Mouse (Mus musculus) embryonic stem cell, embryonic (primary cell): Measurements from ENCODE around the gene Catsper1.

Experiments
- CTCF ChIA-PET, 4 experiments: fragments of 300-600 bp in 2 of 4; fragments of 350-600 bp in 2 of 4; sonication (Branson Sonifier 250); formaldehyde crosslinking; loops; one replicate each; lab custom pipeline; 2022; ENCODE audit warnings: inconsistent platforms in 2 of 4; lab: Charles Lee
- POLR2A ChIA-PET, 4 experiments: fragments of 300-600 bp in 2 of 4; fragments of 350-600 bp in 2 of 4; sonication (Branson Sonifier 250); formaldehyde crosslinking; loops; one replicate each; lab custom pipeline; 2022; ENCODE audit warnings: antibody characterized with exemption in 4 of 4, inconsistent platforms in 1 of 4; lab: Charles Lee

Catsper1 gene

DNA sequence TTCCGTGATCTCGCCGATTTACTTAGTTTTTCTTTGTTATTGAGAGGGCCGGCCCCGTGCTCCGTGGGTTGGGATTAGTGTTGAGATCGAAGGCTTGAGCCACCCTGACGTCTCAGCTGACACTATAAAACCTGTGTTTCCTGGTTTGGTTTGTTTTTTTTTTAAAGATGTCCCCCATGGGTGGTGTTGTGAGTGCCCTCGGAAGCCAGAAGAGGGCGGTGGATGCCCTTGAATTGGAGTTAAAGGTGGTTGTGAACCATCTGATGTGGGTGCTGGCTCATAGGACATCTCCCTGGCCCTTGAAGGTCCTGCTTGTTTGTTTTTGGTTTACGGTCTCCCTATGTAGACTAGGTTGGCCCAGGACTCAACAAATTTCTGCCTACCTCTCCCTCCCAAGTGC, 31.9 kb downstream of the Catsper1 start:
- ChIA-PET CTCF (interaction anchor here in 2 of 4 experiments (0.9 to 1.9 kb wide), 7 partner anchors 9 to 120 kb away, joined by 3 to 9 read pairs (median 4); partner anchors contain the start of genes Catsper1 (in 1 of the 2), Mus81 (in 1 of the 2), Sart1 (in 1 of the 2) and Sf3b2 (in 1 of the 2)), POLR2A (interaction anchor here (0.5 to 3.0 kb wide), 42 partner anchors 8 to 718 kb away, joined by 3 to 68 read pairs (median 7); partner anchors contain the start of genes AI837181 (in 3 of the 4), Cfl1 (in 3 of the 4), Drap1 (in 3 of the 4) and Mus81 (in 3 of the 4))

GRCm38 (mm10) chr19:5370932-5371331, 35.4 kb downstream of the Catsper1 start:
- POLR2A ChIA-PET = interaction anchor here in 3 of 4 experiments (0.6 to 4.3 kb wide), 24 partner anchors 8 to 1611 kb away, joined by 3 to 13 read pairs (median 4); partner anchors contain the start of genes Drap1 (in 2 of the 3), Sart1 (in 2 of the 3), AI837181 (in 1 of the 3) and Gal3st3 (in 1 of the 3)

DNA sequence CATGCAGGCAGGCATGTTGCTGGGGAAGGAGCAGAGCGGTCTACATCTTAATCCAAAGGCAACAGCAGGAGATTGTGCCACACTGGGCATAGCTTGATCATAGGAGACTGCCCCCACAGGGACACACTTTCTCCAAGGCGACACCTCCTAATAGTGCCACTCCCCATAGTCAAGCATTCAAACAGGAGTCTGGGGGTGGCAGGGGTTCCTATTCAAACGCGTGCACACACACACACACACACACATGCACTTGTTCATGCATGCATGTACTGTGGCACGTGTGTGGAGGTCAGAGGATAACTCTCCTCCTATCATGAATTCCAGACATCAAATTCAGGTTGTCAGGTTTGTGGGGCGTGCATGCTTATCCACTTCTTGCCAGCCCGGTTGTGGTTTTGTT, 37.2 kb downstream of the Catsper1 start:
- ChIA-PET CTCF (no interaction called here), POLR2A (interaction anchor here in 2 of 4 experiments (1.0 to 4.3 kb wide), 3 partner anchors 10 to 16 kb away, joined by 3 to 13 read pairs (median 10); partner anchors contain the start of gene Sart1 (in 1 of the 2))

More at GRCm38 (mm10) chr19:5370932-5371331, 35.4 kb downstream of the Catsper1 start:
- CTCF ChIA-PET = interaction anchor here (0.6 to 1.6 kb wide), 24 partner anchors 10 to 1312 kb away, joined by 3 to 11 read pairs (median 4); partner anchors contain the start of genes Sart1 (in 2 of the 4), Ehbp1l1 (in 1 of the 4) and Sf1 (in 1 of the 4)

DNA sequence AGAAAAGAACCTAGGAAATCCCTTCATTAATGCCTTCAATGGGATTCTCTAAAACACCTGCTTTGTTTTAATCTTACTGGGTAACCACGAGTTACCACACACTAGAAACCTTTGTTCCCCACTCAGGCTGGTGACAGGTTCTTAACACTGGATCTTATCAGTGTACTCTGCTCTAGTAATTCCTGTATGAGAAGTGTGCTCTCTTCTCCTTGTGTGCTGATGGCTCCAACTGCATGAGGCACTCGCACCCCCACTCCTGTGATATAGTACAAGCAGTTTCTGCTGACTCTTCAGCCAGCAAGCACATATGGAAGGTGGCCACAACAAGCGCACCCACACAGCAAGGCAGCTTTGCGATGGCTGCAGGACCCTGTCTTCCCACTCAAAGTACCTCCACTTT, 38.6 kb downstream of the Catsper1 start:
- CTCF ChIA-PET = interaction anchor here in 2 of 4 experiments (0.9 to 1.0 kb wide), 3 partner anchors 9 to 83 kb away, joined by 3 to 4 read pairs (median 3); no protein-coding TSS in a partner anchor
- POLR2A ChIA-PET = interaction anchor here in 3 of 4 experiments (0.6 to 4.4 kb wide), 11 partner anchors 8 to 508 kb away, joined by 3 to 37 read pairs (median 5); partner anchors contain the start of genes Banf1 (in 1 of the 3), Eif1ad (in 1 of the 3) and Sart1 (in 1 of the 3)

GRCm38 (mm10) chr19:5374748-5375147, 39.2 kb downstream of the Catsper1 start:
- ChIA-PET CTCF (interaction anchor here in 3 of 4 experiments (0.6 to 1.0 kb wide), 6 partner anchors 9 to 964 kb away, joined by 3 to 4 read pairs (median 3); partner anchors contain the start of gene Cst6 (in 1 of the 3)), POLR2A (interaction anchor here in 3 of 4 experiments (0.6 to 4.4 kb wide), 19 partner anchors 8 to 508 kb away, joined by 3 to 37 read pairs (median 5); partner anchors contain the start of genes Sart1 (in 3 of the 3), Banf1 (in 2 of the 3), Eif1ad (in 2 of the 3) and Sf3b2 (in 2 of the 3))

DNA sequence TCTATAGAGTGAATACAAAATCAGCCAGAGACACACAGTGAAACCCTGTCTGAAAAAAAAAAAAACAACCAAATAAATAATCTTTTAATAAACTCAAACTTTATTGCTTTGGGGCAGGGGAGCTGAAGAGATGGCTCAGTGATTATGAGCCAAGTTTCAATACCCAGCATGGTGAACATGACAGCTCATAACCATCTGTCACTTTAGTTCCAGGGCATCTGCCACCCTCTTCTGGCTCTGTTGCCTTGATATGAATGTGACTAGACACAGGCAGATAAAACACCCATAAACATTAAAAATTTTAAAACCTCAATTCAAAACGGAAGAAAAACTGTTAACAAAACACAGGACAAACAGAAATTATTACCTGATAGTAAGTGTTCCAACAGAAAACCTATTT, 41.9 kb downstream of the Catsper1 start:
- ChIA-PET POLR2A (interaction anchor here (0.6 to 4.4 kb wide), 16 partner anchors 7 to 110 kb away, joined by 3 to 37 read pairs (median 3); partner anchors contain the start of genes Banf1 (in 2 of the 4), Eif1ad (in 2 of the 4), Mus81 (in 1 of the 4) and Sart1 (in 1 of the 4)), CTCF (interaction anchor here in 3 of 4 experiments (0.5 to 1.4 kb wide), 5 partner anchors 10 to 46 kb away, joined by 3 to 6 read pairs (median 4); partner anchors contain the start of gene Sart1 (in 1 of the 3))

- ChIA-PET POLR2A (interaction anchor here in 3 of 4 experiments (0.7 to 4.9 kb wide), 19 partner anchors 8 to 106 kb away, joined by 3 to 37 read pairs (median 5); partner anchors contain the start of genes Eif1ad (in 3 of the 3), Banf1 (in 2 of the 3), Mus81 (in 2 of the 3) and AI837181 (in 1 of the 3)), CTCF (interaction anchor here (1.0 to 1.6 kb wide), 5 partner anchors 9 to 81 kb away, joined by 3 to 5 read pairs (median 3); no protein-coding TSS in a partner anchor)
These were observed 47.8 kb downstream of the Catsper1 start for GRCm38 (mm10) chr19:5383326-5383725.

DNA sequence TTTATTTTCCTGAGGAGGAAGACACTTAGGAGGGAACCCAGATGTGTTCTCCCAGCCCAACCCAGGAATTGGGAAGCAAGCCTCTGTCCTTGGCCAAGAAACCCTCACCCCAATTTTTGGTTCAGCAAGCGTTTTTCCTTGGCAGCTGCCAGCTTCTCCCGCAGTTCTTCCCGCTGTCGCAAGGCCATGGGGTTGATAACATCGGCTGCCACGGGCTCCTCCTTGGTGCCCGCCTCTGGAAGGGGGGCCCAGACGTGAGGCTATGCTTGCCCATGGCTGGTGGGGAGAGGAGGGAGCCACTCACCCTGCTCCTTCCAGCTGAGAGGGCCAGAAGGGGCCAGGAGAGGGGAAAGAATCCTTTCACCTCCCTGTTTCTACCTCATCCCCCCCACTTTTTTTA, 49.2 kb downstream of the Catsper1 start:
- ChIA-PET CTCF (interaction anchor here in 1 of 4 experiments (1.4 kb wide), 1 partner anchor 14 kb away, joined by 3 read pairs; no protein-coding TSS in a partner anchor), POLR2A (interaction anchor here in 2 of 4 experiments (0.8 to 4.9 kb wide), 8 partner anchors 10 to 73 kb away, joined by 3 to 37 read pairs (median 7); partner anchors contain the start of genes Banf1 (in 2 of the 2), Eif1ad (in 2 of the 2) and Ccdc85b (in 1 of the 2))

GRCm38 (mm10) chr19:5388011-5388441, 52.5 kb downstream of the Catsper1 start:
- CTCF ChIA-PET = interaction anchor here in 3 of 4 experiments (0.5 to 2.8 kb wide), 9 partner anchors 11 to 372 kb away, joined by 3 to 20 read pairs (median 3); partner anchors contain the start of genes Banf1 (in 1 of the 3) and Eif1ad (in 1 of the 3)
- POLR2A ChIA-PET = interaction anchor here (0.6 to 5.0 kb wide), 53 partner anchors 8 to 458 kb away, joined by 3 to 48 read pairs (median 4); partner anchors contain the start of genes Drap1 (in 4 of the 4), Banf1 (in 3 of the 4), Eif1ad (in 3 of the 4) and Sf3b2 (in 3 of the 4)

- ChIA-PET POLR2A (interaction anchor here (0.5 to 5.0 kb wide), 61 partner anchors 9 to 519 kb away, joined by 3 to 48 read pairs (median 4); partner anchors contain the start of genes Banf1 (in 3 of the 4), Drap1 (in 3 of the 4), Eif1ad (in 3 of the 4) and Mus81 (in 3 of the 4)), CTCF (interaction anchor here in 3 of 4 experiments (0.5 to 2.8 kb wide), 9 partner anchors 12 to 372 kb away, joined by 3 to 20 read pairs (median 5); partner anchors contain the start of genes Banf1 (in 1 of the 3) and Eif1ad (in 1 of the 3))
These were observed 53.2 kb downstream of the Catsper1 start, which contains the start of gene Sart1 for GRCm38 (mm10) chr19:5388588-5389242. Sart1 (minus strand) TSS chr19:5388703.

GRCm38 (mm10) chr19:5389647-5390046, 54.1 kb downstream of the Catsper1 start:
- POLR2A ChIA-PET = interaction anchor here in 3 of 4 experiments (0.6 to 5.0 kb wide), 20 partner anchors 11 to 301 kb away, joined by 3 to 48 read pairs (median 6); partner anchors contain the start of genes Drap1 (in 3 of the 3), AI837181 (in 2 of the 3), Banf1 (in 2 of the 3) and Eif1ad (in 2 of the 3)
- CTCF ChIA-PET = interaction anchor here in 3 of 4 experiments (0.8 to 2.8 kb wide), 7 partner anchors 10 to 98 kb away, joined by 3 to 20 read pairs (median 4); partner anchors contain the start of gene Mus81 (in 1 of the 3)

DNA sequence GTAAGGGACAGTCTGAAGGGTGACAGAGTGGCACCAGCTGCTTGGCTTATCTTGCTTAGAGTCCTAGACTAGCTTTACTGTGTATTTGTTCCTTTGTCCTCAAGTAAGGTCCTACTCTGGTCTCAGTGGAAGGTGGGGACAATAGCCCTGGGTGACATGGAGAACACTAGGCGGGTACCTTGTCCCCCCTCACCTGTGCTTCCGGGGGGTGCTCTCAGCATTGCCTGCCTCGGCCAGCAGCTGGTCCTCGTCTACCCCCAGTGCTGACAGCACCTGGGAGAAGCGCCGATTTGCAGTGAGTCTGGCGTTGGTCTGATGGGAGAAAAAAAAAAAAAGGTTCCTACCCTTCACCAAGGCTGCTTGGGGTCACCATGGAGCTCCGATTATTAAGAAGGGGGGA, 54.9 kb downstream of the Catsper1 start:
- ChIA-PET POLR2A (interaction anchor here (0.6 to 4.8 kb wide), 24 partner anchors 10 to 302 kb away, joined by 3 to 48 read pairs (median 4); partner anchors contain the start of genes Banf1 (in 3 of the 4), Eif1ad (in 3 of the 4), Drap1 (in 2 of the 4) and Mus81 (in 2 of the 4)), CTCF (interaction anchor here in 3 of 4 experiments (0.7 to 2.8 kb wide), 7 partner anchors 10 to 251 kb away, joined by 3 to 20 read pairs (median 4); partner anchors contain the start of gene Mus81 (in 1 of the 3))

DNA sequence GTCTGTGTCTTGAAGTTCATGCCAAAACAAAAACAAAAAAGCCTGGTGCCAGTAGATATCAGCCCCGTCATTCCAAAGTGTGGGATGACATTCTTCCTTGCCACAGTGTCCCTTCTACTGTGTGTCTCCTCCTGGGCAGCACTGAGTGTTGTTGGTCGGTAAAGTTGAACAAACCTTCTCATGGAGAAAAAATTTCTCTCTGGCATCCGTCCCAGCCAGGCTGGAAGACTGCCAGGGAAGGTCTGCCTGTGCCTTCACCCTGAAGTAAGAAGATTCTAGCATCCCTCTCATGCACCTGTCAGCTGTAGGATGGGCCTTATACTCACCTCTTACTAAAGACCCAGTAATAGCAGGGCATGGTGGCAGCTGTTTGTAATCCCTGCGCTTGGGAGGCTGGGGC, 57.4 kb downstream of the Catsper1 start:
- POLR2A ChIA-PET = interaction anchor here in 3 of 4 experiments (0.6 to 1.6 kb wide), 7 partner anchors 9 to 170 kb away, joined by 3 to 5 read pairs (median 3); partner anchors contain the start of genes Banf1 (in 1 of the 3), Cfl1 (in 1 of the 3), Drap1 (in 1 of the 3) and Eif1ad (in 1 of the 3)
- CTCF ChIA-PET = interaction anchor here in 1 of 4 experiments (0.6 kb wide), 1 partner anchor 72 kb away, joined by 6 read pairs; no protein-coding TSS in a partner anchor
